Mouse (Mus musculus): ENCODE measurements around the gene Ccna2.

DNA sequence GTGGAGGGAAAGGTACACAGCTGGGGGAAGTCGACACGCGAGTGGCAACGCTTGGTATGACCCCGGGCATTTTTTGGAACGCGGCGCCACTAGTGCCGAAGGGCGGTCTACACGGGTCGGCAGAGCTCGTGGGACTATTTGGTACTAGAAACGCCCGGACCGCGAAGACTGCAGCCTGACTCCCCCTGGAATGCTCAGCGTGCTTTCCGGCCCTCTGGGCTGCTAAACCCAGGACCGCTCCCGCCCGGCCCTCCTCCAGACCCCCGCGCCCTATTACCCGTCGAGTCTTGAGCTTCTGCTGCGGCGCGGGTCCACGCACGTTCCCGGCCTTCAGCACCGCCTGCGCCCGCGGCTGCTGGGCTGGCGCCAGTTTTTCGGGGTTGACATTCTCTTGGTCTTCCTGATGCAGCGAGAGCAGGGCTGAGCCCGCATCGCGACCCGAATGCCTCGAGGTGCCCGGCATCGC is 556 bp downstream of the Ccna2 start:
- TF ChIP-seq CTCF (IDR thresholded peaks at IDR 0.05; ENCODE audit: low read depth, low read length) (no peak), POLR2A (IDR thresholded peaks at IDR 0.05; ENCODE audit: extremely low read depth, insufficient read depth, low read length) (no peak)
